Mouse (Mus musculus) megakaryocyte, embryonic 14.5 days (primary cell): ENCODE measurements at regions not wholly inside any gene's neighbourhood (a gene's known extent, or its start where the extent isn't known, plus 50 kb on each side); places are given as distances from the start of the nearest gene placed in this dataset.

ENCODE experiments used
- FLI1 ChIP-seq: IDR thresholded peaks from 2 replicates; pipeline ENCODE4 v1.6.1; 2012; ENCODE audit warnings: low read length, inconsistent platforms, mixed read lengths
- GATA1 ChIP-seq: IDR thresholded peaks from 3 replicates; pipeline ENCODE4 v1.6.1; 2012; ENCODE audit warnings: mixed read lengths, low read length, inconsistent platforms, borderline replicate concordance

GRCm38 (mm10) chr13:70369647-70370046 is 267.8 kb downstream of the Ice1 start:
- no peak for TF ChIP-seq GATA1
- TF ChIP-seq FLI1 = no peak
